ENCODE assay signal across 8 mouse cellular contexts in the genomic region with DNA sequence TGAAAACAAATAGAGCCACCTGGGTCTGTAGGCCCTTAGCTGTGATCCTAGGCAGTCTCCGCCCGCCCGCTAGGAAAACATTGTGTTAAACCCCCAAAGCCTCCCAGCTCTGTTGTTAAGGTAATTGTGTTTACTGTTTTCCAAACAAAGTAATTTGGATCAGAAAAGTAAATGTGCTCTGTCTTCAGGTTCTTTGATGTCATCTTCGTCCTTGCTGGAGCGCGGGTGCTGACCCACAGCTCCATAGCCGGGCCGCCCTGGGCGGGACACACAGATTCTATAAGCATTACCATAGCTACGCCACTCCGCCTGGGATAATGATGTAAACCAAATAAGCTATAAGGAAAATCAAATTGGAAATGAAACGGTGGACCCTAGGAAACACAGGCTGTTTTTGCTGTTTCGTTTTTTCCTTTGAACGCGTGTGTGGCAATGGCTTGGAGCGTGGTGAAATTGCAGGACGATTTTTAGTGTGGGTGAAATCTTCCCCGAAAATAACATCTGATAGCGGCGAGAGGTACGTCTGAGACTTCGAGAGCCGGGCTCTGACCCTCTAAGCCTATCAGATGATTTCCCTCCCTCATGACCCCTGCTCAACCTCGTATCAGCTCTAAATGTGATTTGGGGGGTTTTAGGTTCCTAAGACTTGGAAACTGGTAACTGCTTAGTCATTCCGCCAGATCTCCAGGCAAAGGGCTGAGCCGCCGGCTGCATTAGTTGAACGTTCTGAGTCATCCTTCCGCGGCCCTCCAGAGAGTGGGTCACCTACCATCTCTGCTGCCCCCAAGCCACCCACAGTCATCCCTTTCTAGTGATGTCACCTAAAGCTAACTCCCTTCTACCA. TPM values are rescaled to one million over a fixed set of nuclear protein-coding genes. Genes with fewer than 3 reads are reported as not detected.
A peak's percentile ranks its signal among the peaks of the same experiment; 100 is the strongest.
DNase-seq lines count a peak whose midpoint lies in the region; ATAC-seq and TF ChIP-seq lines count a peak whose summit lies in the region.

No protein-coding gene starts in this region.

- H3K27me3 ChIP-seq in C2C12 (ENCODE audit: control insufficient read depth, insufficient read depth, insufficient read length) = no peaks in the 10 kb centered on the region
- peaks cover 19% of the 10 kb centered on the region for H3K27me3 ChIP-seq in hindbrain, embryonic 12.5 days
- peaks cover 23% of the 10 kb centered on the region for H3K27me3 ChIP-seq in midbrain, embryonic 10.5 days (ENCODE audit: low read depth, poor library complexity, severe bottlenecking)

- no peaks in the 10 kb centered on the region for H3K9me3 ChIP-seq in hindbrain, embryonic 12.5 days (replicated peaks)
- H3K9me3 ChIP-seq in midbrain, embryonic 10.5 days (replicated peaks) = no peaks in the 10 kb centered on the region

- H3K27ac ChIP-seq in cortical plate, adult 2 months (ENCODE audit: insufficient read depth, low read length) = 0 out of 2 replicates have a peak overlapping the region, but pooled peaks have one; percentile 28
- H3K27ac ChIP-seq in hindbrain, embryonic 12.5 days = no peak overlapping the region
- peak overlapping the region; percentile 59 for H3K27ac ChIP-seq in midbrain, embryonic 10.5 days (replicated peaks)

- peak; percentile 13 to 52 for DNase-seq in frontal cortex, adult 2 months (ENCODE audit: extremely low spot score in 1 of 2, low spot score in 1 of 2)
- DNase-seq in frontal cortex, postnatal 25 days (ENCODE audit: low spot score in 2 of 2) = no peak
- DNase-seq in midbrain, embryonic 10.5 days (ENCODE audit: low spot score) = peak; percentile 63
- DNase-seq in spleen, postnatal 14 days (ENCODE audit: low spot score in 2 of 2) = no peak
- no peak for DNase-seq in spleen, postnatal 10 days (ENCODE audit: low spot score in 2 of 2)

- no peaks in the 10 kb centered on the region for H3K79me3 ChIP-seq in C2C12 (ENCODE audit: low read depth)

- H3K4me1 ChIP-seq in cortical plate, adult 2 months (ENCODE audit: control insufficient read depth, insufficient read depth, low read length) = no peaks in the 10 kb centered on the region
- peaks cover 7% of the 10 kb centered on the region for H3K4me1 ChIP-seq in hindbrain, embryonic 12.5 days
- peaks cover 22% of the 10 kb centered on the region for H3K4me1 ChIP-seq in midbrain, embryonic 10.5 days

- H3K4me3 ChIP-seq in C2C12 (ENCODE audit: insufficient read depth, poor library complexity, severe bottlenecking) = no peak overlapping the region
- H3K4me3 ChIP-seq in cortical plate, adult 2 months (ENCODE audit: insufficient read depth, low read length) = peak overlapping the region; percentile 38
- peak overlapping the region; percentile 32 for H3K4me3 ChIP-seq in hindbrain, embryonic 12.5 days
- peak overlapping the region; percentile 51 for H3K4me3 ChIP-seq in midbrain, embryonic 10.5 days

- peak; percentile 73 for ATAC-seq in hindbrain, embryonic 12.5 days (ENCODE audit: low FRiP score)

- no peak for TF ChIP-seq CTCF in C2C12 (IDR thresholded peaks at IDR 0.05; ENCODE audit: control insufficient read depth, insufficient read depth, insufficient read length)
- no peak for TF ChIP-seq CTCF in cortical plate, adult 2 months (IDR thresholded peaks at IDR 0.05; ENCODE audit: extremely low read depth, insufficient read depth, low read length)

- no peaks in the 10 kb centered on the region for H3K79me2 ChIP-seq in C2C12 (ENCODE audit: control insufficient read depth, insufficient read depth)

- H3K9ac ChIP-seq in hindbrain, embryonic 12.5 days = 0 out of 2 replicates have a peak overlapping the region, but pooled peaks have one; percentile 43

- H3K4me2 ChIP-seq in hindbrain, embryonic 12.5 days (replicated peaks) = peak overlapping the region; percentile 65

- no peak overlapping the region for H3ac ChIP-seq in C2C12 (ENCODE audit: control insufficient read depth, insufficient read length, low read depth)

- 2% methylated on average over 30 of the region's 30 CpGs for WGBS in hindbrain, embryonic 12.5 days
- WGBS in midbrain, embryonic 10.5 days = 2% methylated on average over 30 of the region's 30 CpGs

- no peaks in the 10 kb centered on the region for H3K36me3 ChIP-seq in C2C12 (ENCODE audit: control insufficient read depth, insufficient read depth)
- no peaks in the 10 kb centered on the region for H3K36me3 ChIP-seq in hindbrain, embryonic 12.5 days
- H3K36me3 ChIP-seq in midbrain, embryonic 10.5 days = no peaks in the 10 kb centered on the region

- TF ChIP-seq POLR2A in cortical plate, adult 2 months (IDR thresholded peaks at IDR 0.05; ENCODE audit: extremely low read depth, insufficient read depth, low read length) = no peak

TF ChIP-seq in C2C12, 6 proteins besides CTCF, POLR2A, EP300 and RAD21:
- TF ChIP-seq CEBPB (IDR thresholded peaks at IDR 0.05; ENCODE audit: low read depth) (peak; percentile 4), MYOG (IDR thresholded peaks at IDR 0.05; ENCODE audit: control insufficient read depth, extremely low read depth, insufficient read length) (no peak), MAX (IDR thresholded peaks at IDR 0.05) (peak; percentile 83), FOSL1 (IDR thresholded peaks at IDR 0.05; ENCODE audit: insufficient read depth, low read length, poor library complexity, severe bottlenecking) (no peak)

RNA-seq across cellular contexts. Expression of gene Lef1, which starts 25.3 kb away (rescaled TPM):
- polyA plus RNA-seq in frontal cortex, adult 2 months (2012; rRNA removed) = 10.6 and 12.0 TPM in 2 replicates
- 4.6 TPM for polyA plus RNA-seq in C2C12 (2012; fragmentation: generic; extraction: Trizol)
- polyA plus RNA-seq in cortical plate, adult 2 months (2012; rRNA removed) = 10.1 and 11.0 TPM in 2 replicates
- 31.9 and 33.6 TPM in 2 replicates for polyA plus RNA-seq in hindbrain, embryonic 12.5 days (2016; fragmentation: Nextera tagmentation; extraction: Ambion mirVana)
- polyA plus RNA-seq in midbrain, embryonic 10.5 days (2016; fragmentation: Nextera tagmentation; extraction: Ambion mirVana) = 58.4 and 60.6 TPM in 2 replicates

Comparison
In these comparisons a context has a peak if more than half of its experiments do, and no peak if none do; other contexts are left out.
1. DNase-seq: peak in frontal cortex, adult 2 months (2 of 2) and midbrain, embryonic 10.5 days (single experiment); none in frontal cortex, postnatal 25 days (0 of 2), spleen, postnatal 14 days (0 of 2) and spleen, postnatal 10 days (0 of 2).